Mouse (Mus musculus): ENCODE data around the gene Aox2.

DNA sequence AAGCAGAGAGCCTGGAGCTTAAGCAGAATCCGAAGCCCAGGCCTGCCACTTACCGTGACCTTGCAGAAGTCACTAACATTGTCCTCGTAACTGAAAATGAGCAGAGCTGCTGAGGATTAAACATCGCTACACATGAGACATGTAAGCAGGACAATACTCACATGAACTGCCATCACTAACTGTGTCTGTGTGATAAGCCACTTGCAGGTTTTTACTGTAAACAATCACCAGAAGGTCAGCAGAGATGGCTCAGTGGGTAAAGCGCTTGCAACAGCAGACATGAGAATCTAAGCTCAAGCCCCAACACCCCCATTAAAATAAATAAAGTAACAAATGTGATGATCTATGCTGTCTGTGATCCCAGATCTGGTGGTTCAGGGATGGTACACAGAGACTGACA is 39.7 kb upstream of the Aox2 start:
- TF ChIP-seq CTCF (conservative IDR thresholded peaks at IDR 0.05; ENCODE audit: low read length) (no peak), POU5F1 (IDR thresholded peaks at IDR 0.05; ENCODE audit: borderline replicate concordance, low read length) (no peak), NANOG (IDR thresholded peaks at IDR 0.05; ENCODE audit: borderline replicate concordance, low read length) (no peak)
